Mouse (Mus musculus) frontal cortex, postnatal 10 days (tissue): ENCODE results near the gene Ccdc84.
A peak's percentile ranks its signal among the peaks of the same experiment; 100 is the strongest.
"Not testable (repeated sequence)": the region's sequence is repeated elsewhere in the genome, so short reads cannot be mapped to it uniquely, and the experiment has no call there.

ENCODE experiments used
- DNase-seq, 2 experiments: peaks; one replicate each; pipeline ENCODE4 v3.0.0; 2022; ENCODE audit warnings: low spot score in 2 of 2, mixed read lengths in 1 of 2

Gene Ccdc84

GRCm38 (mm10) chr9:44418519-44419385 lies at the start of gene Ccdc84:
Gene Ccdc84 (minus strand): TSS chr9:44418569.
- DNase-seq, result no peak

GRCm38 (mm10) chr9:44461950-44462349 lies 43.6 kb upstream of the Ccdc84 start:
- DNase-seq, result no peak

- peak; percentile 88 to 95 for DNase-seq
These were observed 38.8 kb upstream of the Ccdc84 start for GRCm38 (mm10) chr9:44457035-44457742.

- DNase-seq, result no peak
These were observed 36.5 kb upstream of the Ccdc84 start, which contains the start of gene Upk2 for GRCm38 (mm10) chr9:44454891-44455220. Gene Upk2 (minus strand): TSS chr9:44454976.

GRCm38 (mm10) chr9:44454132-44454890 lies 35.9 kb upstream of the Ccdc84 start:
- peak; percentile 60 to 85 for DNase-seq

GRCm38 (mm10) chr9:44450387-44450786 lies 32.0 kb upstream of the Ccdc84 start:
- no peak for DNase-seq

- not testable (repeated sequence) for DNase-seq
These were observed 26.1 kb upstream of the Ccdc84 start for GRCm38 (mm10) chr9:44444402-44445025.

- no peak for DNase-seq
These were observed 22.6 kb upstream of the Ccdc84 start, which contains the start of gene Foxr1 for GRCm38 (mm10) chr9:44440961-44441360. Gene Foxr1 (minus strand): TSS chr9:44441136.

GRCm38 (mm10) chr9:44435747-44436146 lies 17.4 kb upstream of the Ccdc84 start:
- DNase-seq, result no peak

GRCm38 (mm10) chr9:44432577-44433185 lies 14.3 kb upstream of the Ccdc84 start:
- no peak for DNase-seq

GRCm38 (mm10) chr9:44423576-44423975 lies 5.2 kb upstream of the Ccdc84 start:
- DNase-seq, result no peak

- DNase-seq, result no peak
These were observed 2.0 kb upstream of the Ccdc84 start for GRCm38 (mm10) chr9:44420280-44420898.

GRCm38 (mm10) chr9:44419730-44420129 lies 1.4 kb upstream of the Ccdc84 start:
- DNase-seq, result not testable (repeated sequence)

- peak; percentile 90 to 93 for DNase-seq
These were observed 441 bp downstream of the Ccdc84 start for GRCm38 (mm10) chr9:44417892-44418363.

- no peak for DNase-seq
These were observed 1.0 kb downstream of the Ccdc84 start for GRCm38 (mm10) chr9:44417156-44417891.

- no peak for DNase-seq
These were observed 5.6 kb downstream of the Ccdc84 start for GRCm38 (mm10) chr9:44412781-44413180.

- no peak for DNase-seq
These were observed 6.1 kb downstream of the Ccdc84 start for GRCm38 (mm10) chr9:44412306-44412705.

GRCm38 (mm10) chr9:44411601-44412130 lies 6.7 kb downstream of the Ccdc84 start:
- no peak for DNase-seq

GRCm38 (mm10) chr9:44410647-44411336 lies 7.6 kb downstream of the Ccdc84 start:
- no peak for DNase-seq
